Mouse (Mus musculus): ENCODE data around the gene Ssu72.

GRCm38 (mm10) chr4:155705592-155705929 is 961 bp downstream of the Ssu72 start:
- no peak for TF ChIP-seq CTCF (IDR thresholded peaks at IDR 0.05; ENCODE audit: control insufficient read depth, insufficient read depth, insufficient read length)
- TF ChIP-seq USF1 (IDR thresholded peaks at IDR 0.05; ENCODE audit: low read depth) = no peak
- no peak for TF ChIP-seq CEBPB (IDR thresholded peaks at IDR 0.05; ENCODE audit: low read depth)
- TF ChIP-seq MAX (IDR thresholded peaks at IDR 0.05) = no peak
- no peak for TF ChIP-seq MYOD1 (IDR thresholded peaks at IDR 0.05; ENCODE audit: control insufficient read depth, insufficient read length, low read depth)
- no peak for TF ChIP-seq MYOG (IDR thresholded peaks at IDR 0.05; ENCODE audit: control insufficient read depth, extremely low read depth, insufficient read length)
- TF ChIP-seq FOSL1 (IDR thresholded peaks at IDR 0.05; ENCODE audit: insufficient read depth, low read length, poor library complexity, severe bottlenecking) = no peak
